Mouse (Mus musculus): ENCODE data around the gene Arfip1. TPM values are rescaled to one million over a fixed set of nuclear protein-coding genes. Genes with fewer than 3 reads are reported as not detected.

Gene Arfip1
- polyA plus RNA-seq, 1 experiment from 2014 or later = 24.5 TPM

GRCm38 (mm10) chr3:84461687-84462086 lies 120.7 kb downstream of the Arfip1 start:
- Histone ChIP-seq H3K9me3 (no peaks in the 10 kb centered on the region), H3K27ac (peak overlapping the region; percentile 42), H3K4me3 (no peak overlapping the region), H3K27me3 (ENCODE audit: insufficient read depth, poor library complexity, severe bottlenecking) (no peaks in the 10 kb centered on the region; the same call in none of the 2 replicates), H3K4me1 (replicated peaks) (peaks cover 34% of the 10 kb centered on the region), H3K36me3 (no peaks in the 10 kb centered on the region)
- 36% methylated on average over 4 of the region's 4 CpGs for WGBS
- no peak for DNase-seq (ENCODE audit: low spot score)

- Histone ChIP-seq H3K36me3 (no peaks in the 10 kb centered on the region), H3K27ac (peak overlapping the region; percentile 29), H3K9me3 (no peaks in the 10 kb centered on the region), H3K4me3 (no peak overlapping the region), H3K27me3 (ENCODE audit: insufficient read depth, poor library complexity, severe bottlenecking) (no peaks in the 10 kb centered on the region; the same call in none of the 2 replicates), H3K4me1 (replicated peaks) (peaks cover 34% of the 10 kb centered on the region)
- 40% methylated on average over 12 of the region's 12 CpGs for WGBS
- DNase-seq (ENCODE audit: low spot score) = peak; percentile 39
Measured at GRCm38 (mm10) chr3:84460952-84461351, 121.5 kb downstream of the Arfip1 start.

GRCm38 (mm10) chr3:84460499-84460898 lies 121.9 kb downstream of the Arfip1 start:
- no peak for DNase-seq (ENCODE audit: low spot score)
- Histone ChIP-seq H3K36me3 (no peaks in the 10 kb centered on the region), H3K27me3 (ENCODE audit: insufficient read depth, poor library complexity, severe bottlenecking) (no peaks in the 10 kb centered on the region; the same call in none of the 2 replicates), H3K4me1 (replicated peaks) (peaks cover 34% of the 10 kb centered on the region), H3K4me3 (no peak overlapping the region), H3K27ac (peak overlapping the region; percentile 29), H3K9me3 (no peaks in the 10 kb centered on the region)
- WGBS = 34% methylated on average over 3 of the region's 3 CpGs

- 86% methylated on average over 12 of the region's 12 CpGs for WGBS
- no peak for DNase-seq (ENCODE audit: low spot score)
- Histone ChIP-seq H3K27me3 (ENCODE audit: insufficient read depth, poor library complexity, severe bottlenecking) (no peaks in the 10 kb centered on the region; the same call in 1 of the 2 replicates), H3K4me3 (no peak overlapping the region), H3K4me1 (replicated peaks) (peaks cover 15% of the 10 kb centered on the region), H3K27ac (no peak overlapping the region), H3K9me3 (no peaks in the 10 kb centered on the region), H3K36me3 (no peaks in the 10 kb centered on the region)
Measured at GRCm38 (mm10) chr3:84455733-84456417, 126.5 kb downstream of the Arfip1 start.

- H3K27me3 ChIP-seq (ENCODE audit: insufficient read depth, poor library complexity, severe bottlenecking) = peaks cover 4% of the 10 kb centered on the region; the same call in 1 of the 2 replicates
- no peak for DNase-seq (ENCODE audit: low spot score)
- 57% methylated on average over 3 of the region's 3 CpGs for WGBS
- H3K4me1 ChIP-seq (replicated peaks) = peaks cover 20% of the 10 kb centered on the region
- no peak overlapping the region for H3K4me3 ChIP-seq
- H3K27ac ChIP-seq = no peak overlapping the region
- H3K9me3 ChIP-seq = no peaks in the 10 kb centered on the region
- no peaks in the 10 kb centered on the region for H3K36me3 ChIP-seq
Measured at GRCm38 (mm10) chr3:84450651-84451050, 131.8 kb downstream of the Arfip1 start.

GRCm38 (mm10) chr3:84449015-84449414 lies 133.4 kb downstream of the Arfip1 start:
- peaks cover 31% of the 10 kb centered on the region for H3K4me1 ChIP-seq (replicated peaks)
- no peaks in the 10 kb centered on the region for H3K9me3 ChIP-seq
- no peak overlapping the region for H3K4me3 ChIP-seq

GRCm38 (mm10) chr3:84447803-84448202 lies 134.6 kb downstream of the Arfip1 start:
- no peaks in the 10 kb centered on the region for H3K36me3 ChIP-seq
- H3K27ac ChIP-seq = no peak overlapping the region
- H3K4me3 ChIP-seq = no peak overlapping the region
- peaks cover 16% of the 10 kb centered on the region for H3K27me3 ChIP-seq (ENCODE audit: insufficient read depth, poor library complexity, severe bottlenecking)
- DNase-seq (ENCODE audit: low spot score) = no peak
- WGBS = 67% methylated on average over 5 of the region's 5 CpGs
- H3K4me1 ChIP-seq (replicated peaks) = peaks cover 37% of the 10 kb centered on the region
- no peaks in the 10 kb centered on the region for H3K9me3 ChIP-seq

More at GRCm38 (mm10) chr3:84449015-84449414, 133.4 kb downstream of the Arfip1 start:
- 82% methylated on average over 9 of the region's 9 CpGs for WGBS
- Histone ChIP-seq H3K27me3 (ENCODE audit: insufficient read depth, poor library complexity, severe bottlenecking) (peaks cover 16% of the 10 kb centered on the region), H3K36me3 (no peaks in the 10 kb centered on the region), H3K27ac (no peak overlapping the region)
- no peak for DNase-seq (ENCODE audit: low spot score)

Other genes starting within 250 kb of the Arfip1 start
- 3.8 and 5.8 TPM in 2 replicates for gene Fhdc1, start 102.2 kb downstream of the Arfip1 start, polyA plus RNA-seq (2016; fragmentation: Nextera tagmentation; extraction: Ambion mirVana)
- not detected in 2 replicates for gene Tigd4, start 10.9 kb upstream of the Arfip1 start, polyA plus RNA-seq (2016; fragmentation: Nextera tagmentation; extraction: Ambion mirVana)
- gene Tmem154, start 83.6 kb upstream of the Arfip1 start, polyA plus RNA-seq (2016; fragmentation: Nextera tagmentation; extraction: Ambion mirVana) = 0.24 and 0.38 TPM in 2 replicates
- gene Fbxw7, start 232.6 kb upstream of the Arfip1 start, polyA plus RNA-seq (2016; fragmentation: Nextera tagmentation; extraction: Ambion mirVana) = 10.0 and 13.4 TPM in 2 replicates

Measured in hindbrain, embryonic 10.5 days (tissue).